In the genomic region with DNA sequence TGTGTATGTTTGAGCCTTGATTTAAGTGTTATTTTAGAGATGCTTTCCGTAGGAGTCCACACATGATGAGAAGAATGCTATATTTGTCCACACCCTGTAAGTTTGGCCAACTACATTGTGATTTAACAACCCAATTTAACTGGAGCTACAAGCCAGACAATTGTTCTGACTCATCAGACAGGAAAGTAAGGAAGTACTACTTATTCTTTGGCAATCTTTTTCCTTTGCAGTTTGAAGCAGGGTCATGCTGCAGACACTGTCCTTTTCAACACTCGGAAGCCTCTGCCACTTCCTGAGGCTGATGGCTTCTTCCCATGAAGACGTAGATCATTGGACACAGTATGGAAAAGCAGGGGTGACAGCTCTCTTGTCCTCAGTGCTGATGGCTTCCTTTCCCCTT, we compare ENCODE assay signal across 10 mouse cellular contexts.
DNase-seq lines count a peak whose midpoint lies in the region; ATAC-seq and TF ChIP-seq lines count a peak whose summit lies in the region.
"Had no signal": no experiment of that assay in that cellular context is flagged by ENCODE, and none has a peak within 500 bp of the region (broad histone marks: within the 10 kb centered on the region; RNA-seq: fewer than 3 reads in every experiment).

No protein-coding gene starts in this region.

- H3K9me3 ChIP-seq in heart, embryonic 11.5 days (replicated peaks; ENCODE audit: control insufficient read depth, low read length): no peaks in the 10 kb centered on the region
- H3K9me3 ChIP-seq in heart, embryonic 15.5 days (replicated peaks): no peaks in the 10 kb centered on the region
- H3K9me3 ChIP-seq in liver, embryonic 16.5 days (replicated peaks; ENCODE audit: control insufficient read depth, low read length): no peaks in the 10 kb centered on the region
- H3K9me3 ChIP-seq: hindbrain, embryonic 12.5 days had no signal

- TF ChIP-seq CTCF in layer of hippocampus, adult 2 months (conservative IDR thresholded peaks at IDR 0.05): no peak

- no peak overlapping the region for H3K27ac ChIP-seq in heart, embryonic 11.5 days (ENCODE audit: low read depth, low read length)
- H3K27ac ChIP-seq in heart, embryonic 15.5 days: no peak overlapping the region; the same call in 1 of the 2 replicates
- H3K27ac ChIP-seq in liver, embryonic 16.5 days (ENCODE audit: low read length): no peak overlapping the region
- no peak overlapping the region for H3K27ac ChIP-seq in layer of hippocampus, adult 2 months
- H3K27ac ChIP-seq: hindbrain, embryonic 12.5 days had no signal

- 63% methylated on average over 3 of the region's 3 CpGs for WGBS in heart, embryonic 11.5 days (ENCODE audit: insufficient replicate concordance)
- 62% methylated on average over 3 of the region's 3 CpGs for WGBS in heart, embryonic 15.5 days
- 37% methylated on average over 3 of the region's 3 CpGs for WGBS in liver, embryonic 16.5 days (ENCODE audit: insufficient replicate concordance)

- intact Hi-C loops in gastrocnemius, postnatal 14 days (cut with DNase I; ENCODE audit: low total_unique reads): no loop called here

- H3K36me3 ChIP-seq in heart, embryonic 11.5 days (ENCODE audit: control insufficient read depth, insufficient read depth, low read length): no peaks in the 10 kb centered on the region
- no peaks in the 10 kb centered on the region for H3K36me3 ChIP-seq in heart, embryonic 15.5 days
- H3K36me3 ChIP-seq in liver, embryonic 16.5 days (ENCODE audit: control insufficient read depth, insufficient read depth): no peaks in the 10 kb centered on the region
- H3K36me3 ChIP-seq: hindbrain, embryonic 12.5 days had no signal

- no peak overlapping the region for H3K4me3 ChIP-seq in heart, embryonic 11.5 days (ENCODE audit: low read depth, low read length)
- H3K4me3 ChIP-seq in heart, embryonic 15.5 days: no peak overlapping the region
- no peak overlapping the region for H3K4me3 ChIP-seq in liver, embryonic 16.5 days (ENCODE audit: low read depth, low read length)
- no peak overlapping the region for H3K4me3 ChIP-seq in layer of hippocampus, adult 2 months
- H3K4me3 ChIP-seq: hindbrain, embryonic 12.5 days had no signal

- H3K4me1 ChIP-seq in heart, embryonic 11.5 days (ENCODE audit: control insufficient read depth, insufficient read depth, low read length): no peaks in the 10 kb centered on the region
- no peaks in the 10 kb centered on the region for H3K4me1 ChIP-seq in heart, embryonic 15.5 days (replicated peaks)
- no peaks in the 10 kb centered on the region for H3K4me1 ChIP-seq in liver, embryonic 16.5 days (ENCODE audit: control insufficient read depth, low read depth, low read length)
- H3K4me1 ChIP-seq: hindbrain, embryonic 12.5 days had no signal

- peak; percentile 6 to 64 for DNase-seq in heart, adult 9 months (ENCODE audit: low spot score in 2 of 2)
- peak; percentile 59 for DNase-seq in 416B (ENCODE audit: low read depth)
- no peak for DNase-seq in spleen, postnatal 14 days (ENCODE audit: low spot score in 2 of 2)
- DNase-seq in gastrocnemius, postnatal 14 days: no peak
- DNase-seq in layer of hippocampus, adult 2 months (ENCODE audit: low spot score in 2 of 2): no peak
- DNase-seq: thymus, postnatal 14 days had no signal

- no peak overlapping the region for H3K9ac ChIP-seq in heart, embryonic 11.5 days (ENCODE audit: low read depth, low read length)
- no peak overlapping the region for H3K9ac ChIP-seq in heart, embryonic 15.5 days
- H3K9ac ChIP-seq in liver, embryonic 16.5 days (ENCODE audit: low read depth, low read length): no peak overlapping the region
- H3K9ac ChIP-seq: hindbrain, embryonic 12.5 days had no signal

- ATAC-seq in heart, embryonic 11.5 days (replicated peaks; ENCODE audit: insufficient number of reproducible peaks, low FRiP score, low TSS enrichment): no peak
- ATAC-seq in heart, embryonic 15.5 days (replicated peaks; ENCODE audit: insufficient number of reproducible peaks, insufficient read depth, low FRiP score, low read depth): peak; percentile 58; the same call in 1 of the 2 replicates
- peak; percentile 65 for ATAC-seq in liver, embryonic 16.5 days (ENCODE audit: low read depth)

- no peak overlapping the region for H3K4me2 ChIP-seq in heart, embryonic 11.5 days
- no peak overlapping the region for H3K4me2 ChIP-seq in heart, embryonic 15.5 days
- H3K4me2 ChIP-seq in liver, embryonic 16.5 days (ENCODE audit: low read depth, low read length): no peak overlapping the region
- H3K4me2 ChIP-seq: hindbrain, embryonic 12.5 days had no signal

- H3K27me3 ChIP-seq in heart, embryonic 11.5 days (ENCODE audit: control insufficient read depth, insufficient read depth, low read length): no peaks in the 10 kb centered on the region
- no peaks in the 10 kb centered on the region for H3K27me3 ChIP-seq in heart, embryonic 15.5 days
- H3K27me3 ChIP-seq in liver, embryonic 16.5 days (ENCODE audit: control insufficient read depth, insufficient read depth, low read depth, low read length): no peaks in the 10 kb centered on the region
- H3K27me3 ChIP-seq: hindbrain, embryonic 12.5 days had no signal

Comparison
In these comparisons a context has a peak if more than half of its experiments do, and no peak if none do; other contexts are left out.
1. DNase-seq: peak in heart, adult 9 months (2 of 2) and 416B (single experiment); none in spleen, postnatal 14 days (0 of 2), gastrocnemius, postnatal 14 days (single experiment) and layer of hippocampus, adult 2 months (0 of 2).